Mouse (Mus musculus) left cerebral cortex, adult 11 months (tissue): ENCODE results near the gene Panx2.

ENCODE experiments used
- DNase-seq: peaks from one replicate; pipeline ENCODE4 v3.0.0; 2022; ENCODE audit warnings: low spot score

The Panx2 gene

DNA sequence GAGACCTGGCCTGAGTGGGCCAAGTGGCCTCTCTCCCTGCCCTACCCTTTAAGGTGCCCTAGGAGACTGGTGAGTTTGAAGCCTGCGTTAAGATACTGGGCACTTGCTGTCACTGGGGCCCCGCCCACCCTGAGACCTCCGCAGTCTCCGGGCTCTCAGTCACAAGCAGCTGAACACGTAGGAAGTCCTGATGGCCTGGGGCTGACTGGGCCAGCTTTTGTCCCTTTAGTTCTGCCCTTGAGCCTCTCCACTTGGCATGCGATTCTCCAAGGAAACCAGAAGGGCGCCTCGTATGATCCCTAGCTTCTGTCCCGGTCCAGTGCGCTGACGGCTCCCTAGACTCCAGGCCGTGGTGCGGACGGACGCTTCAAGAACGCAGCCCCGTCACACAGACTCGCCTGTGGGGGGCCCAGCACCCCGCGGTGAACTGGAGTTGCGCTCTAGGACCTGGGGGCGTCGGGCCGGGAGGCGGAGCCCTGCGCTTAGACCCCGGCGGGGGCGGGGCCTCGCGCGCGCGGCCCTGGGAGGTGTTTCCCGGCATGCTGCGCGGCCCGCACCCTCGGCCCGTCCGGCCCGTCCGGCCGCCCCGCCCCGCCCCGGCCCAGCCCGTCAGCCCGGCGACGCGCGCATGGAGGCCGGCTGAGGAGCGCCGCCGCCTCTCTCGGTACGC lies 16.1 kb downstream of the Panx2 start:
- peak; percentile 68 for DNase-seq

DNA sequence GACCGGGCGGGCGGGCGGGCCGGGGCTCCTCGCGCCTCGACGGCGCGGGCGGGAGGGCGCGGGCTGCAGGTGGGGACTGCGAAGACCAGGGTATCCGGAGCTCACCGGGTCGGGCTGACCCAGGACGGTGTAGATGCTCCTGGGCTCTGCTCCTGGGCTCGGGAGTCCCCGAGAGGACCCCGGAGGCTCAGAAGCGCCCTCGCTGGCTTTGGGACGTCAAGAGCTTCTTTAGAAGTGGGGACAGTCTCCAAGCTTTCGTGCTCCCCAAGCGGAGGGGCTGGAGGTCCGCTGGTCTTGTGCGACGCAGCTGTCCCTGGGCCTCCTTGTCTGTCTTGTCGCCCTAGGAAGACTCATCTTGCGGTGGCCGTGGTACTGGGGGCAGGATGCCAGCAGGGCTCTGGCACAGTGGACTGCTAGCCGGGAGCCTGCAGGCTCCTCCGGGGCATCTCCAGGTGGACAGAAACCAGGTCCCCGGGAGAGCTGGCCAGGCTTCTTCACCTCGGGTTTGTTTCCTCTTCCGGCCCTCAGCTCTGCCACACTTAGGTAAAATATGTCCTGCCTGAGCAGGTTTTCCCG lies 16.7 kb downstream of the Panx2 start:
- no peak for DNase-seq

DNA sequence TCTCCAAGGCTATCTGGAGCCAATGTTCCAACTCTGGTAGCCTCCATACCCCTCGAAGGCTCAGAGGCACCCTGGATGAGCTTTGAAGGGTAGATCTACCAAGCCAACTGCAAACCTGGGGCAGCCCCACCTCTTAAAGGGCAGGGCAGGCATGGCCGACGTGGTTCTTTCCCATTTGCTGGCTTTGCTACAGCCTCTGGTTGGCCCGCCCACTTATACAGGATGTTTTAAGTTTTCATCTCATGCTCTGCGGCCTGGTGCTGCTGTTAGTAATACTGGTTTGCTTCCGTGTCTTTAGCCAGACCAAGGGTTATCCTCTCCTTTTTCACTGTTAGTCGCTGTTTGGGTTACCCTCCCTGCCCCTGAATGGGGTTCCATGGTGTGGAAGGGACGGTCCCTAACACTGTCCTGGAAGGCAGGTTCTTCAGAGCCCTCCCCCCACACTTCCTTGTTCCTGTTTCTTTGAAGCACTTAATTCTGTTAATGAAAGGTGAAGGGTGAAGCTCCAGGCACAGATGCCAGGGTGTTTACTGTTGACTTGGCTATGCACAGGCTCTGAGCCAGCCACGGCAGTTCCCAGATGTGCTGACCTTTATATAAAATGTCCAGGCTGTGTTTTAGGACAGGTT lies 18.8 kb downstream of the Panx2 start:
- no peak for DNase-seq

DNA sequence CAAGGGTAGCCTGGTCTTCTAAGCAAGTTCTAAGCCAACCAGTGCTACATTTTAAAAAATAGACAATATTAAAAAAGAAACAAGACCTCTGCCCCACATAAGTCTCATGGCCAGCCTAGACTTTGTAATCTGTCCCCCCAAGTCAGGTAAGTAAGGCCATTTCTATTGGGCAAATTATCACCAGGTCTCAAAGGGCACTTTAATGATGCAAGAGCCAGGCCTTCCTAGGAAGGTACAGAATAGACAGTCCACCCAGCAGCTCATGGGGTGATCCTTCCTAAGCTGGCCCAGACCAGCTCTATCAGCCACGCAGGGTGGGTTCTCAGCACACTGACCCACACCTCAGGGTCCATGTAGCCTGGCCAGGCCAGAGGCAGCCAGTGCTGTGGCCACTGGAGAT lies 24.4 kb downstream of the Panx2 start:
- no peak for DNase-seq

DNA sequence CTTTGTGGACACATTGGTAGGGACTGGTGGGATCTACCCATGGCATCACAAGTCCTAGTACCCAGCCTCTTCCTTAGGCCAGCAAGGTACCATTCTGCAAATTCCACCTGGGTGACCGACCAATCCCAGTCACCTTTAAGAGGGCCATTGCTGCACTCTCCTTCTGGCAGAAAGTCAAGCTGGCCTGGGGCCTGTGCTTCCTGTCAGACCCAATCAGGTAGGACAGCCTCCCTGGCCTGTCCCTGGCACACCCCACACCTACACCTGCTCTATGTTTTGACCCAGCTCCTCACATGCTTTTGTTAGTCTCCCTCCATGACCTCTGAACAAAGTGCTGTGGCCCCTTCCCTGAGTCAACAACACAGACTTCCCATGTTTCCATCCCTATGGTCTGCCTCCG lies 25.3 kb downstream of the Panx2 start:
- DNase-seq: no peak

DNA sequence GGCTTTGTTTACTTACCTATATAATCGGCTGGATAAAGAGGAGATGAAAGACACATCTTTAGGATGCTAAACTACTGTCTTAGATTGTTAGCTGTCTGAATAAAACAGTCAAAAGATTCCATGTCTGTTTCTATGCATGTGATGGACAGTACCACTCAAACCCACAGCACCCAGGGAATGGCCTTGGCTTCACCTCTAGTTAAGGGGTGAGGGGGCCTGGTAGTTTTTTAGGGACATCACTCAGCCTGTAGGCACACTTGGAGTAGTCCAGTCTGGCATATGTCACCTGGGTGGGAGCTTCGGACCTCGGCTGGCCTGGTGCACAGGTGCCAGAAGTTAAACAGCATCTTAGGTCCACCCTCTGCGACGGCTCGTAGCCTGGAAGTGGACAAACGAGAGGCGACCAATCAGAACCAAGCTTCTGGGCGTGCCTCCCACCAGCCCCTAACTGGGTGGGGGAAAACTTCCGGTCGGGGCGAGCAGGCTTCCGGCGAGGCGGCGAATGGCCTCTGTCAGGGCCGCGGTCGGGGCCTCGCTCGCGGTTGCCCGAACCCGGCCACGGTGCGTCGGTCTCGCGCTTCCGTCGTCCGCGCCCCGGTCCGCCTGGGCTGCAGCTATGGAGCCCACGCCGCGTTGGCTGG lies 29.2 kb downstream of the Panx2 start, which contains the start of gene Selenoo:
TSS of gene Selenoo (plus strand) at position 478 of the 641 bp plus-strand sequence.
- DNase-seq: peak; percentile 78

DNA sequence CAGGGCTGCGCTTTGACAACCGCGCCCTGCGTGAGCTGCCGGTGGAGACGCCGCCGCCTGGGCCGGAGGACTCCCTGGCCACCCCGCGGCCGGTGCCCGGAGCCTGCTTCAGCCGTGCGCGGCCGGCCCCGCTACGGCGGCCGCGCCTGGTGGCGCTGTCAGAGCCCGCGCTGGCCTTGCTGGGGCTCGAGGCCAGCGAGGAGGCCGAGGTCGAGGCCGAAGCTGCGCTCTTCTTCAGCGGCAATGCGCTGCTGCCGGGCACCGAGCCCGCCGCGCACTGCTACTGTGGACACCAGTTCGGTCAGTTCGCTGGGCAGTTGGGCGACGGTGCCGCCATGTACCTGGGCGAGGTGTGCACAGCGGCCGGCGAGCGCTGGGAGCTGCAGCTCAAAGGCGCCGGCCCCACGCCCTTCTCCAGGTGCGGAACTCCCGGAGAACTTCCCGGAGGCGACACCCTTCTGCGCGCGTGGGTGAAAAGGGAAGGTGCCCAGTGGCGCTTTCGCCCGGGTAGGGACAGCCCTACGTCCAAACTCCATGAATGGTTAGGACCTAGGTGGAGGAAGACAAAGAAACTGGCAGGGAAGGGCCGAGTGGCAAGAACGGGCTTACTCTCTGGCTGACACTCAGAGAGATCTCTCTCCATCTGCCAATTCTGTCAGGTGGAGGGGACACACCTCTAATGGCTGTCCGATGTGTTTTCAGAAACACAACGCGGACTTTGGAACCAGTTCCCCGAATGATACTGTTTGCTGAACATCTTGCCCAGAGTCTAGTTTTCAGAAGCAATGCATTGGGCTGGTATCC lies 29.9 kb downstream of the Panx2 start:
- DNase-seq: no peak

DNA sequence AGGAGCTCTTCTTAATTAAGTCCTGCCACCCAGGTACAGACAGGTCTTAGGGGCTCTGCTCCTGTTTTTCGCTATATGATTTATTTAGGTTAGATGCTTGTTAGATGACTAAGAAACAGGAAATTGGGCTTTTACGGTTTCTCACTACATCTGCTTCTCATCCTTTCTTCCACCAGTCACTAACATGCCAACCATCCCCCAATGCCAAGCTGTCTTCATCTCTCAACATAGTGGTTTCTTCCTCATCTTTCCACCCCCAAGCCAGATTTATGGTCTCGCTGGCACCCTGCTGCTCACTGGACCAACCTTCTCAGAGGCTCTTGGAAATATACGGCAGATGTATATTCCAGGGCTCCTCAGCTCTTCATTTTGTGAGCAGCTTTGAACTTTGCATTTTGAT lies 31.1 kb downstream of the Panx2 start:
- no peak for DNase-seq

DNA sequence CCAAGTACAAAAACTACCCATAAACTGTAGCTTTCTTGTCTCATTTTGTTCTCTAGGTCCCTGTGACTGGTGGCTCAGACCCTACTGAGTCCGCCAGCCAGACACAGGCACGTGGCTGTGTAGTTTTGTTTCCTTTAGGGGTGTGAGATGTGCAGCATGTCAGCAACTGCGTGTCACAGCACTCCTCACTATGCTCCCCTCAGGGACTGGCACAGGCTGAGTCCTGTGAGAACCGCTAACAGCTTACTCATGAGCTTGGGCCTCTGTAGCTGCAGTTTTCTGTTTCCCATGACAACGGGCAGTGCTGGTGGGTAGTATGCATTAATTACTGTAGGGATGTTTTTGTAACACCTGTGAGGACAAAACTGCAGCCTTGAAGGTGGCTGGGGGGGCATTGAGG lies 32.6 kb downstream of the Panx2 start:
- DNase-seq: no peak

DNA sequence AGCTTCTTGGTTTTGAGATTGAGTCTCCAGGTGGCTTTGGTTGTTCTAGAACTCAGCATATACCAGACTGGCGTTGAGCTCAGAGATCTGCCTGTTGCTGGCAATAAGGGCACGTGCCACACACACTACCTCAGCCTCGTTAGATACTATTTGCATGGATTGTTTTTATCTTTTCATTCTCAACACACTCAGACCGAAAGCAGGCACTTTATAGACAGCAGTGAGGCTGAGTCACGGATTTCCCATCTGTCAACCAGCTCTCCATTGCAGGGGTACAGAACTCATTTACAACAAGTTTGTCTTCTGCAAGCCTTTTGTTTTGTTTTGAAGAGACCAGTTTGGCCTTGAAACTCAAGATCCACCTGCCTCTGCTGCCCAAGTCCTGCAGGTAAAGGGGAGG lies 37.9 kb downstream of the Panx2 start:
- no peak for DNase-seq

DNA sequence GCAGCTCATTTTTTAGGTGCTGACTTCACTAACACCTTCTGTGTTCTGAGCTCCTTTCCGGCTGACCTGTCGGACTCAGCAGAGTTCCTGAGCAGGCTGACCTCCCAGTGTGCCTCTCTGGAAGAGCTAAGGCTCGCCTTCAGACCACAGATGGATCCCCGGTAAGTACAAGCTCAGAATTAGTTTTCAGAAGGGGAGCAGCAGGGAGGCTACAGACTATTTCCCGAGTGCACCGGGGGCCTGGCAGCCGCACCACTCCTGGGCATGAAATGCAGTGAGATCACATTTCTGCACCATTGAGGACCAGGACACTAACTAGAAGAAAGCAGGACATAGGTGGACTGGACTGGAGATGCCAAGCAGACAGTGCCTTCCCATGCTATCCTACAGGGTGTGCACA lies 39.1 kb downstream of the Panx2 start:
- DNase-seq: no peak

DNA sequence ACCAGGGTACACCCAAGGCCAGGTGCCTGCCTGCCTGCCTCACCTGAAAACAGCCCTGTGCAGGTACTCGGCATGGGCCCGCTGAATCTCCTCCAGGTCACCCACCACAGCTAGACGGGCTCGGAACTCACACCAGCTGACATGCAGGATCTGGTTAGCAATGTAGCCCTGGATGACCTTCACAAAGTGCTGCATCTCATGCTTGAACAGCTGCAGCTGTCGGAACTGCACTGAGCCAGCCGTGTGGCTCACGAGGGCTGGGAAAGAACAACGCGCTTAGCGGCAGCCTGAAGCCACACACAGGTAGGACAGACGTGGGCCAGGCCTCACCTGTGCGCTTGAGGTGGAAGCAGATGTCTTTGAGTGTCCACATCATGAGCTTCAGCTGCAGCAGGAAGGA lies 41.3 kb downstream of the Panx2 start:
- DNase-seq: no peak

DNA sequence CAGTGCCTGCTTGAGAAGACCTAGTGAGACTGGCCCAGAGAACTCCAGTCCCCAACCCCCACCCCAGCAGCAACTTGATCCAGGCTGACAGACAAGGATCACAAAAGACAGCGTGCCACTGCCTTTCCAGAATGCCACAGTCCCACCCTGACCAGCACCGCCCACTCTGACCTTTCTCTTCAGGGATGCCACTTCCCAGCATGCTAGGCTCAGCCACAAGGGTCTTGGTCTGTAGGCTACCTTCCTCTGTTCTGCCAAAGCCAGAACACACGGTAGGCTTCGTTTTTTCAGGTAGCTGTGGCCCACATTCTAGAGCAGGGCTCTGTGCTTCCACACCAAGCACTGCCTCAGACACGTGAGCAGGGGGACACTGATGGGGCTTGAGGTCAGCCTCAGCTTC lies 43.1 kb downstream of the Panx2 start:
- DNase-seq: no peak

DNA sequence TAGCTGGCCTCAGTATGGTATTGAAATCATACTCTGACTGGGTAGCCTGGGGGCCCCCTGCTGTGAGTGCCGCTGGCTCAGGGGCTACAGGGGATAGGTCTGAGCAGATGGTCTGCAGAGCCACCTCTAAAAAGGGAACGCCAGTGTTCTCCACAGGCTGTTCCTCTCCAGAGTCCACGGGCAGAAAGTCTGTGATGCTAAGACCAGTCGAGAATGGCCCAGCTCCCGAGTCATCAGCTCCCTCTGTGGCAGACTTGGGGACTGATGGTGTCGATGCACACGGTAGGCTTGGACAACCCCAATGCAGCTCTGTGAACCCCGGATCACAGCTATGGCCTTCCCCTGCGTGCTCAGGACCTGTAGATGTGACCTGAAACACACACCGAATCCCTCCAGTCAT lies 44.4 kb downstream of the Panx2 start:
- DNase-seq: no peak

DNA sequence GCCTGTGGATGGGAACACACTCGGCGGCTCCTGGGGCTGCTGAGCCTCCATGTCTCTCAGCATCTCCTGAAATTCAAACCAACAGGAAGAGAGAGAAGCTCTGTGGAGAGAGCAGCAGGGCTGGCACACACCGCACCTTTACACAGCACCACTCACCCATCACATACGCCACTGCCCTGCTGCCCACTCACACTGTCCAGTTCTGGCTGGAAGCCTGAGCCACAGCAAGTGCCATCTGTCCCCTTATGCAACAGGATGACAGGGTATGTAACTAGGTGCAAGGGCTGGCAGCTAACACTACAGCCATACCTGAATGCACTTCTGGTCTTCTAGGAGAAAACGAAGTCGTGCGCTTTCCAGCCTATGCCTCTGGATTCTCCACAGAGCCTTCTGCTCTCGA lies 44.9 kb downstream of the Panx2 start:
- no peak for DNase-seq

DNA sequence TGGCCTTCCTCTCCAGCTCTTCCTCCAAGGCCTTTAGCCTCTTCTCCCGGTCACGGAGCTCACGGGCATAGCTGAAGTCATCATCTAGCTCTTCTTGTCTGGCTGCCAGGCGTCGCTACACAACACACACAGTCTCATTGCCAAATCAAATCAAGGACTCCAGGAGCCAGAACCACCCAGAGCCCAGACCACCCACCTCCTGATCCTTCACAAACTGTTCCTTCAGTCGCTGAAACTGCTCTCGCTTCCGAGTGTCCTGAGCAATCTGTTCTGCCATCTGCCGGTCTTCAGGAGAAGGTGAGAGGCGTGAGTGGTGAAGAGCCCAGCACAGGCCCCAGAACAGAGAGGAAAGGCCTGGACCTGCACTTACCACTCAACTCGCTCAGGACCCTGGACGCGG lies 46.5 kb downstream of the Panx2 start:
- DNase-seq: no peak

DNA sequence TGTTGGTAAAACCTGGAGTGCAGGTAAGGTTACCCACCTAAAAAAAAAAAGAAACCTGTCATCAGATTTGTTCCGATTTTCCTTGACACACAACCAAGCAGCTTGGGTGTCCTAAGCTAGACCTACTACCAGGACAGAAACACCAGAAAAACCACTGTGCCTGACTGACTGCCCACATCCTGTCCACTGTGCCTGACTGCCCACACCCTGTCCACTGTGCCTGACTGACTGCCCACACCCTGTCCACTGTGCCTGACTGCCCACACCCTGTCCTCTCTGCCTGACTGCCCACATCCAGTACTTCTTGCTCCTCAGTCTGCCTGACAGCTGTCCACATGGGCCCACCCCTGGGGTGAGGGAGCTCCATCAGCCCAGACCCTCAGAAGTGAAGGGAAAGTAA lies 47.4 kb downstream of the Panx2 start:
- DNase-seq: no peak

DNA sequence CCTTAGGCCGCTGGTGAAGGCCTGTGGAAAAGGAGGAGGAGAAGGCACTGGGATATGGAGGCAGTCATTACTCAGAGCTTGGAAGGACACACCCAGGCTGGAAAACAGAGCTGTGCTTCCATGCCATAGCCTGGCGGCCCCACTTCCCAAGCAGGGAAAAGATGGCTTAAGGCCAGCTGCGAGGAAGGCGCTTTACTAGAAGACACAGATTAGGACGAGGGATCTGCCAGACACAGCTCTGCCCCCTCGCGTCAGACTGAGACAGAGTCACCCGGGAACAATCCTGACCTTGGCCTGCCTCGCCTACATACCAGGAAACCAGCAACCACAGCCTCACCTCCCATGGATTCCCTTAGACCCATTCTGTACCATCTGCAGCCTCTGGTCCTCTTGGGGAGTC lies 50.6 kb downstream of the Panx2 start:
- DNase-seq: no peak

DNA sequence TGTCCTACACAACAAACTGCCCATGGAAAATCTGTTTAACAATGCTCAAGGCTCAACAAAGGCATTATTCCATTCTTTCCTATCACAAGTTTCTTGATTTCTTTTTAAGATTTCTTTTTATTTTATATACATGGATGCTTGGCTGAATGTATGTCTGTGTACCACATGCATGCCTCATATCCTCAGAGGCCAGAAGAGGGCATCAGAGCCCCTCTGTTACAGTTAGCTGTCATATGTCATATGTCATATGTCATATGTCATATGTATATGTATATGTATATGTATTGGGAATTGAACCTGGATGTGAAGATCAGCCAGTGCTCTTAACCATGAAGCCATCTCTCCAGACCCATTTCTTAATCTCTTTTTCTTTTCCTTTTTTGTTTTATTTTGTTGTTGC lies 58.5 kb downstream of the Panx2 start:
- DNase-seq: no peak

DNA sequence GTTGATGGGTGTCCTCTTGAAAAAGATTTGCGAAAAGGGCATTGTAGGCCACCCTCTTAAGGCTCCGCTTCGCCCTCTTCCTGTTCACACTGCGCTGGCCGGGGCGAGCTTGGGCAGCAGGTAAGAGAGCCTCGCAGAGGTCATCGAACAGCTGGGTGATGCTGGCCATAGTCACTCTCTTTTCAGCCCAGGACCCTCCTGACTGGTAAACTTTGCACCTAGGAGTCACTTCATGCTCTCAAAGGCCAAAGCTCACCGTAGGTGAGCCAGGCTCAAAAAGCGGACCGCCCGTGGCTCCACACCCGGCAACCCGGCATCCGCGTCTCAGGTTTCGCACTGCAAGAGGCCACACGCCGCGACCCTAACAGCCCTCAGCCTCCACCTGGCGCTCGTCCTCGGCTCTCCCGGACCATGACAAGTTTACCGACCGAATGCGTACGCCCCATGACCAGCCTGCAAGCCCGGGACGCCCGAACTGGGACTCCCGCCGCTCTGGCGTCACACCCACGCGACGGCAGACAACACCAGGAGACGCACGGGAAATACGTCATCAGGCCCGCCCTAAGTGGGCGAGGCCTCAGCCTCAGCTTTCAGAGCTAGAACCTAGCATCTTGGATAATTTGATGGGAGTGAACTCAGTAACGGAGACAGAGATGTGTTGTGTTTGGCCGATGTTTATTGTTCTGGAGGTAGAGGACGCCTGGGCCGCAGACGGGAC lies 63.3 kb downstream of the Panx2 start, which contains the start of gene Tubgcp6:
TSS of gene Tubgcp6 (minus strand) at position 464 of the 718 bp plus-strand sequence.
- DNase-seq: peak; percentile 93
